Mouse (Mus musculus) liver, embryonic 14.5 days (tissue): ENCODE results near the gene Trp53i13.

Source experiments
- CTCF ChIP-seq: IDR thresholded peaks from 2 replicates; pipeline ENCODE4 v1.5.1; 2016; ENCODE audit warnings: antibody characterized with exemption, low read depth, control low read depth
- EP300 ChIP-seq: IDR thresholded peaks from 2 replicates; pipeline ENCODE4 v1.6.1; 2016; ENCODE audit warnings: antibody characterized with exemption, low read depth

GRCm38 (mm10) chr11:77518051-77518798 is 2.4 kb upstream of the Trp53i13 start:
- TF ChIP-seq EP300 (no peak), CTCF (no peak)
